ENCODE assay signal across 22 mouse cellular contexts in genomic region chr2:35952187-35952958, GRCm38 (mm10). TPM values are rescaled to one million over a fixed set of nuclear protein-coding genes. Genes with fewer than 3 reads are reported as not detected.
A peak's percentile ranks its signal among the peaks of the same experiment; 100 is the strongest.
DNase-seq lines count a peak whose midpoint lies in the region; ATAC-seq and TF ChIP-seq lines count a peak whose summit lies in the region.
"Had no signal": no experiment of that assay in that cellular context is flagged by ENCODE, and none has a peak within 500 bp of the region (broad histone marks: within the 10 kb centered on the region; RNA-seq: fewer than 3 reads in every experiment).

No protein-coding gene starts in this region.

- H3K4me3 ChIP-seq in forebrain, postnatal 0 days (ENCODE audit: low read depth, low read length), result no peak overlapping the region
- H3K4me3 ChIP-seq in forebrain, embryonic 16.5 days (replicated peaks; ENCODE audit: low read length), result no peak overlapping the region
- no peak overlapping the region for H3K4me3 ChIP-seq in midbrain, embryonic 15.5 days
- H3K4me3 ChIP-seq in midbrain, embryonic 11.5 days (ENCODE audit: low read depth, low read length), result no peak overlapping the region
- H3K4me3 ChIP-seq in hindbrain, embryonic 15.5 days, result no peak overlapping the region
- H3K4me3 ChIP-seq in olfactory bulb, adult 2 months (ENCODE audit: insufficient read depth, low read depth, low read length), result no peak overlapping the region
- H3K4me3 ChIP-seq: layer of hippocampus, adult 2 months; stomach, embryonic 15.5 days had no signal

- peak; percentile 47 for ATAC-seq in forebrain, postnatal 0 days
- no peak for ATAC-seq in forebrain, embryonic 16.5 days
- ATAC-seq in midbrain, embryonic 15.5 days (replicated peaks), result 0 out of 2 replicates have a peak, but pooled peaks have one; percentile 16
- ATAC-seq in midbrain, embryonic 11.5 days (ENCODE audit: low FRiP score), result no peak
- peak; percentile 57; the same call in 1 of the 2 replicates for ATAC-seq in hindbrain, embryonic 15.5 days (ENCODE audit: low FRiP score, low read depth)
- ATAC-seq: lung, postnatal 0 days had no signal

- no peak overlapping the region; the same call in 1 of the 2 replicates for H3K27ac ChIP-seq in forebrain, postnatal 0 days (ENCODE audit: low read depth, low read length)
- no peak overlapping the region for H3K27ac ChIP-seq in forebrain, embryonic 16.5 days (ENCODE audit: low read length)
- H3K27ac ChIP-seq in midbrain, embryonic 15.5 days, result no peak overlapping the region
- H3K27ac ChIP-seq in midbrain, embryonic 11.5 days (ENCODE audit: low read depth, low read length), result no peak overlapping the region
- H3K27ac ChIP-seq in hindbrain, embryonic 15.5 days (replicated peaks), result 0 out of 2 replicates have a peak overlapping the region, but pooled peaks have one; percentile 2
- H3K27ac ChIP-seq in olfactory bulb, adult 2 months (ENCODE audit: insufficient read depth, low read depth, low read length), result peak overlapping the region; percentile 69
- H3K27ac ChIP-seq: layer of hippocampus, adult 2 months; liver, embryonic 14.5 days; stomach, embryonic 15.5 days had no signal

- no peaks in the 10 kb centered on the region for H3K27me3 ChIP-seq in forebrain, postnatal 0 days (ENCODE audit: insufficient read depth, low read length)
- H3K27me3 ChIP-seq in forebrain, embryonic 16.5 days (replicated peaks; ENCODE audit: control insufficient read depth, insufficient read depth, low read length), result no peaks in the 10 kb centered on the region
- no peaks in the 10 kb centered on the region for H3K27me3 ChIP-seq in midbrain, embryonic 15.5 days (replicated peaks)
- H3K27me3 ChIP-seq in midbrain, embryonic 11.5 days (ENCODE audit: control insufficient read depth, insufficient read depth, low read length), result no peaks in the 10 kb centered on the region
- H3K27me3 ChIP-seq in hindbrain, embryonic 15.5 days, result no peaks in the 10 kb centered on the region
- H3K27me3 ChIP-seq: stomach, embryonic 15.5 days had no signal

- 43% methylated on average over 16 of the region's 16 CpGs for WGBS in forebrain, postnatal 0 days
- WGBS in forebrain, embryonic 16.5 days, result 52% methylated on average over 16 of the region's 16 CpGs
- 57% methylated on average over 16 of the region's 16 CpGs for WGBS in midbrain, embryonic 15.5 days
- WGBS in midbrain, embryonic 11.5 days, result 79% methylated on average over 16 of the region's 16 CpGs
- WGBS in hindbrain, embryonic 15.5 days, result 45% methylated on average over 16 of the region's 16 CpGs
- 18% methylated on average over 16 of the region's 16 CpGs for WGBS in olfactory bulb, adult 2 months

- no peak for DNase-seq in forebrain, postnatal 0 days
- no peak for DNase-seq in midbrain, embryonic 11.5 days (ENCODE audit: low spot score, missing footprints)
- no peak for DNase-seq in adrenal gland, postnatal 4 days (ENCODE audit: low spot score in 2 of 2)
- DNase-seq in heart, adult 18-20 months, result no peak
- DNase-seq: adrenal gland, postnatal 36 days; cerebellum, adult 9-11 months; heart, postnatal 10 days; kidney, adult 18-20 months; kidney, postnatal 10 days; left cerebral cortex, postnatal 4 days; right cerebral cortex, postnatal 25 days; thymus, adult 18-20 months; thymus, postnatal 4 days had no signal

- no peaks in the 10 kb centered on the region for H3K4me1 ChIP-seq in forebrain, postnatal 0 days (ENCODE audit: insufficient read depth)
- H3K4me1 ChIP-seq in forebrain, embryonic 16.5 days (replicated peaks; ENCODE audit: control insufficient read depth, insufficient read depth, low read length), result peaks cover 4% of the 10 kb centered on the region
- H3K4me1 ChIP-seq in midbrain, embryonic 15.5 days, result peaks cover 9% of the 10 kb centered on the region; the same call in 1 of the 2 replicates
- H3K4me1 ChIP-seq in midbrain, embryonic 11.5 days (ENCODE audit: control insufficient read depth, insufficient read depth, low read length), result no peaks in the 10 kb centered on the region
- peaks cover 21% of the 10 kb centered on the region for H3K4me1 ChIP-seq in hindbrain, embryonic 15.5 days (replicated peaks)
- peaks cover 23% of the 10 kb centered on the region for H3K4me1 ChIP-seq in olfactory bulb, adult 2 months (ENCODE audit: control insufficient read depth, insufficient read depth, low read length)

- no peaks in the 10 kb centered on the region for H3K36me3 ChIP-seq in forebrain, postnatal 0 days (ENCODE audit: insufficient read depth)
- no peaks in the 10 kb centered on the region for H3K36me3 ChIP-seq in forebrain, embryonic 16.5 days (ENCODE audit: control insufficient read depth, insufficient read depth)
- H3K36me3 ChIP-seq in midbrain, embryonic 15.5 days (replicated peaks), result no peaks in the 10 kb centered on the region
- no peaks in the 10 kb centered on the region for H3K36me3 ChIP-seq in midbrain, embryonic 11.5 days (ENCODE audit: control insufficient read depth, insufficient read depth, low read length)
- H3K36me3 ChIP-seq in hindbrain, embryonic 15.5 days, result no peaks in the 10 kb centered on the region
- H3K36me3 ChIP-seq: stomach, embryonic 15.5 days had no signal

- H3K9ac ChIP-seq in forebrain, postnatal 0 days, result no peak overlapping the region
- H3K9ac ChIP-seq in forebrain, embryonic 16.5 days (replicated peaks; ENCODE audit: low read depth, low read length), result no peak overlapping the region
- no peak overlapping the region for H3K9ac ChIP-seq in midbrain, embryonic 15.5 days
- no peak overlapping the region for H3K9ac ChIP-seq in midbrain, embryonic 11.5 days (ENCODE audit: low read length)
- no peak overlapping the region for H3K9ac ChIP-seq in hindbrain, embryonic 15.5 days
- H3K9ac ChIP-seq: liver, embryonic 14.5 days; stomach, embryonic 15.5 days had no signal

- TF ChIP-seq POLR2A in olfactory bulb, adult 2 months (IDR thresholded peaks at IDR 0.05; ENCODE audit: insufficient read depth, low read depth, low read length), result no peak

- H3K9me3 ChIP-seq in forebrain, postnatal 0 days (ENCODE audit: low read length), result no peaks in the 10 kb centered on the region; the same call in 1 of the 2 replicates
- no peaks in the 10 kb centered on the region for H3K9me3 ChIP-seq in forebrain, embryonic 16.5 days (ENCODE audit: control insufficient read depth, low read length)
- H3K9me3 ChIP-seq in midbrain, embryonic 15.5 days, result no peaks in the 10 kb centered on the region
- H3K9me3 ChIP-seq in midbrain, embryonic 11.5 days (ENCODE audit: control insufficient read depth, low read length), result no peaks in the 10 kb centered on the region
- H3K9me3 ChIP-seq in hindbrain, embryonic 15.5 days, result no peaks in the 10 kb centered on the region
- H3K9me3 ChIP-seq: stomach, embryonic 15.5 days had no signal

- H3K4me2 ChIP-seq in forebrain, postnatal 0 days (ENCODE audit: low read depth), result no peak overlapping the region
- H3K4me2 ChIP-seq in forebrain, embryonic 16.5 days (ENCODE audit: low read length), result no peak overlapping the region
- no peak overlapping the region for H3K4me2 ChIP-seq in midbrain, embryonic 15.5 days
- H3K4me2 ChIP-seq in midbrain, embryonic 11.5 days, result no peak overlapping the region
- H3K4me2 ChIP-seq in hindbrain, embryonic 15.5 days, result no peak overlapping the region
- H3K4me2 ChIP-seq: heart, embryonic 11.5 days; stomach, embryonic 15.5 days had no signal

- TF ChIP-seq CTCF in forebrain, postnatal 0 days (IDR thresholded peaks at IDR 0.05; ENCODE audit: low read depth), result no peak
- TF ChIP-seq CTCF in olfactory bulb, adult 2 months (IDR thresholded peaks at IDR 0.05; ENCODE audit: insufficient read depth, low read depth, low read length), result no peak

RNA-seq across cellular contexts. Expression of gene Ttll11, which starts 27.3 kb away (rescaled TPM):
- 6.9 and 9.2 TPM in 2 replicates for total RNA-seq in forebrain, postnatal 0 days (2014; rRNA removed)
- 6.4 and 7.2 TPM in 2 replicates for polyA plus RNA-seq in forebrain, postnatal 0 days (2015; fragmentation: Nextera tagmentation; extraction: Ambion mirVana)
- 2.5 and 3.2 TPM in 2 replicates for polyA plus RNA-seq in forebrain, embryonic 16.5 days (2015; fragmentation: Nextera tagmentation; extraction: Ambion mirVana)
- polyA plus RNA-seq in midbrain, embryonic 15.5 days (2015; fragmentation: Nextera tagmentation; extraction: Ambion mirVana), result 5.4 TPM in 2 replicates
- polyA plus RNA-seq in midbrain, embryonic 11.5 days (2014; fragmentation: Nextera tagmentation; extraction: Ambion mirVana), result 1.9 and 3.0 TPM in 2 replicates
- polyA plus RNA-seq in hindbrain, embryonic 15.5 days (2015; fragmentation: Nextera tagmentation; extraction: Ambion mirVana), result 5.2 and 6.1 TPM in 2 replicates
- not detected in 2 replicates for polyA plus RNA-seq in olfactory bulb, adult 2 months (2012; ENCODE audit: insufficient read depth, insufficient read length, low replicate concordance, missing spikeins)
- 1 to 10 TPM; 2.9 to 4.0 TPM for total RNA-seq in adrenal gland, postnatal 4 days (2021)
- total RNA-seq in heart, adult 18-20 months (2021), result 1 to 10 TPM; 1.1 to 1.9 TPM

Comparison
In these comparisons a context has a peak if more than half of its experiments do, and no peak if none do; other contexts are left out.
1. ATAC-seq: peak in forebrain, postnatal 0 days (single experiment), midbrain, embryonic 15.5 days (single experiment) and hindbrain, embryonic 15.5 days (single experiment); none in forebrain, embryonic 16.5 days (single experiment) and midbrain, embryonic 11.5 days (single experiment).
2. H3K27ac ChIP-seq: peak in hindbrain, embryonic 15.5 days (single experiment) and olfactory bulb, adult 2 months (single experiment); none in forebrain, postnatal 0 days (single experiment), forebrain, embryonic 16.5 days (single experiment), midbrain, embryonic 15.5 days (single experiment) and midbrain, embryonic 11.5 days (single experiment).